20 mouse cellular contexts compared by ENCODE assay signal in the genomic region with DNA sequence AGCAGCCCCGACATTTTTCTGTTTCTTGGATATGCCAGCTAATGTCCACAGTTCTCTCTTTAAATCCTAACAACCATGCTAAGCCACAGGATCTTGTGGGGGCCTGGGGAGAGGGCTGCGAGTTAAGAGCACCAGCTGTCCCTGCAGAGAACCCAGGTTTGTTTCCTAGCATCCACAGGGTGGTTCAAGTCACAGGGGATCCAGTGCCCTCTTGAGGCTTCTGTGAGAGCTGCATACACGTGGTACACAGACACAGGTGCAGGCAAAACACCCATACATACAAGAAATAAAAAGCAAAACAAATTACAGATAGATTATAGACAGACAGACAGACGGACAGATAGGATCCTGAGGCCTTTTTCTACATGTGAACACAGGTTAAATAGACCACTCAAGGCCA.
A peak's percentile ranks its signal among the peaks of the same experiment; 100 is the strongest.
DNase-seq lines count a peak whose midpoint lies in the region; ATAC-seq and TF ChIP-seq lines count a peak whose summit lies in the region.
"Had no signal": no experiment of that assay in that cellular context is flagged by ENCODE, and none has a peak within 500 bp of the region (broad histone marks: within the 10 kb centered on the region; RNA-seq: fewer than 3 reads in every experiment).

No protein-coding gene starts in this region.

- no peaks in the 10 kb centered on the region for H3K9me3 ChIP-seq in midbrain, embryonic 14.5 days (ENCODE audit: control insufficient read depth, low read length)
- H3K9me3 ChIP-seq in midbrain, embryonic 13.5 days: no peaks in the 10 kb centered on the region
- no peaks in the 10 kb centered on the region for H3K9me3 ChIP-seq in E14TG2a.4 (ENCODE audit: low read length)
- H3K9me3 ChIP-seq: forebrain, embryonic 15.5 days; limb, embryonic 10.5 days; liver, embryonic 15.5 days had no signal

- H3K9ac ChIP-seq in midbrain, embryonic 14.5 days (replicated peaks; ENCODE audit: low read length): no peak overlapping the region
- H3K9ac ChIP-seq in midbrain, embryonic 13.5 days (replicated peaks): no peak overlapping the region
- H3K9ac ChIP-seq: forebrain, embryonic 15.5 days; liver, embryonic 15.5 days had no signal

- H3K4me3 ChIP-seq in kidney, adult 2 months (ENCODE audit: insufficient read depth, low read depth, low read length): no peak overlapping the region
- H3K4me3 ChIP-seq in midbrain, embryonic 14.5 days (replicated peaks; ENCODE audit: low read depth, low read length): no peak overlapping the region
- no peak overlapping the region for H3K4me3 ChIP-seq in midbrain, embryonic 13.5 days (replicated peaks)
- H3K4me3 ChIP-seq in E14TG2a.4 (replicated peaks; ENCODE audit: low read length): no peak overlapping the region
- H3K4me3 ChIP-seq: erythroblast, embryonic 14.5 days; forebrain, embryonic 15.5 days; limb, embryonic 10.5 days; liver, embryonic 15.5 days had no signal

- DNase-seq in kidney, adult 2 months: no peak
- no peak for DNase-seq in kidney, postnatal 14 days
- no peak for DNase-seq in midbrain, embryonic 14.5 days
- peak; percentile 45 for DNase-seq in R1 (ENCODE audit: low read depth, low spot score)
- no peak for DNase-seq in ovary, postnatal 14 days (ENCODE audit: low spot score)
- DNase-seq: adrenal gland, postnatal 10 days; cerebellum, adult 9-11 months; gastrocnemius, postnatal 25 days; kidney, postnatal 10 days; thymus, postnatal 14 days had no signal

- H3K4me1 ChIP-seq in kidney, adult 2 months (ENCODE audit: control insufficient read depth, insufficient read depth, low read length): no peaks in the 10 kb centered on the region
- H3K4me1 ChIP-seq in midbrain, embryonic 14.5 days (ENCODE audit: control insufficient read depth, insufficient read depth, low read length): peaks cover 24% of the 10 kb centered on the region
- H3K4me1 ChIP-seq in midbrain, embryonic 13.5 days (replicated peaks): peaks cover 39% of the 10 kb centered on the region
- peaks cover 3% of the 10 kb centered on the region; the same call in 1 of the 2 replicates for H3K4me1 ChIP-seq in E14TG2a.4 (replicated peaks; ENCODE audit: low read depth, low read length)
- H3K4me1 ChIP-seq: liver, embryonic 15.5 days had no signal

- no peak for TF ChIP-seq POLR2A in kidney, adult 2 months (IDR thresholded peaks at IDR 0.05; ENCODE audit: low read depth, low read length)

- no peak overlapping the region for H3K27ac ChIP-seq in kidney, adult 2 months (ENCODE audit: insufficient read depth, low read depth, low read length)
- 0 out of 2 replicates have a peak overlapping the region, but pooled peaks have one; percentile 13 for H3K27ac ChIP-seq in midbrain, embryonic 14.5 days (replicated peaks; ENCODE audit: low read depth, low read length)
- no peak overlapping the region for H3K27ac ChIP-seq in midbrain, embryonic 13.5 days
- H3K27ac ChIP-seq: forebrain, embryonic 15.5 days; limb, embryonic 10.5 days; liver, embryonic 15.5 days; macrophage had no signal

- no peaks in the 10 kb centered on the region for H3K36me3 ChIP-seq in kidney, adult 2 months (ENCODE audit: control insufficient read depth, insufficient read depth, low read length)
- H3K36me3 ChIP-seq in midbrain, embryonic 14.5 days (ENCODE audit: control insufficient read depth, insufficient read depth, low read length): 0 out of 2 replicates have a peak, but pooled peaks cover 2% of the 10 kb centered on the region
- H3K36me3 ChIP-seq in midbrain, embryonic 13.5 days: no peaks in the 10 kb centered on the region
- no peaks in the 10 kb centered on the region for H3K36me3 ChIP-seq in E14TG2a.4 (ENCODE audit: insufficient read depth, low read length)
- H3K36me3 ChIP-seq: forebrain, embryonic 15.5 days; limb, embryonic 10.5 days; liver, embryonic 15.5 days had no signal

- WGBS in kidney, adult 2 months: 88% methylated on average over 4 of the region's 4 CpGs
- WGBS in midbrain, embryonic 14.5 days: 72% methylated on average over 4 of the region's 4 CpGs
- WGBS in midbrain, embryonic 13.5 days: 69% methylated on average over 4 of the region's 4 CpGs

- H3K4me2 ChIP-seq in midbrain, embryonic 14.5 days (ENCODE audit: low read length): no peak overlapping the region
- no peak overlapping the region for H3K4me2 ChIP-seq in midbrain, embryonic 13.5 days (replicated peaks)
- H3K4me2 ChIP-seq: forebrain, embryonic 15.5 days; heart, embryonic 11.5 days; liver, embryonic 15.5 days had no signal

- TF ChIP-seq CTCF in kidney, adult 2 months (conservative IDR thresholded peaks at IDR 0.05; ENCODE audit: insufficient read depth, insufficient read length, low read depth, low read length): peak; percentile 37; the same call in 1 of the 2 replicates
- peak; percentile 33; the same call in 1 of the 2 replicates for TF ChIP-seq CTCF in E14TG2a.4 (conservative IDR thresholded peaks at IDR 0.05; ENCODE audit: low read length)

- H3K27me3 ChIP-seq in kidney, adult 2 months (replicated peaks; ENCODE audit: control insufficient read depth, insufficient read depth, low read length): no peaks in the 10 kb centered on the region
- H3K27me3 ChIP-seq in midbrain, embryonic 14.5 days (ENCODE audit: control insufficient read depth, insufficient read depth, low read length): no peaks in the 10 kb centered on the region
- H3K27me3 ChIP-seq in midbrain, embryonic 13.5 days: no peaks in the 10 kb centered on the region
- H3K27me3 ChIP-seq in E14TG2a.4 (ENCODE audit: insufficient read depth, low read length): no peaks in the 10 kb centered on the region
- H3K27me3 ChIP-seq: forebrain, embryonic 15.5 days; liver, embryonic 15.5 days had no signal

- ATAC-seq in midbrain, embryonic 14.5 days (ENCODE audit: low FRiP score, low TSS enrichment): no peak
- no peak for ATAC-seq in midbrain, embryonic 13.5 days
- ATAC-seq: forebrain, embryonic 15.5 days; inflammation-experienced regulatory T-cells, adult 6 months; midbrain, embryonic 16.5 days had no signal
